Mouse (Mus musculus) thymus, postnatal 10 days (tissue): Measurements from ENCODE around the gene Gm609.
"Not testable (repeated sequence)": the region's sequence is repeated elsewhere in the genome, so short reads cannot be mapped to it uniquely, and the experiment has no call there.

Experiments
- DNase-seq, 2 experiments: peaks; one replicate each; pipeline ENCODE4 v3.0.0; 2021; ENCODE audit warnings: low spot score in 2 of 2

The Gm609 gene

GRCm38 (mm10) chr16:45492927-45493326 is at the start of gene Gm609:
TSS of gene Gm609 (minus strand) at chr16:45492969.
- DNase-seq: no peak

DNA sequence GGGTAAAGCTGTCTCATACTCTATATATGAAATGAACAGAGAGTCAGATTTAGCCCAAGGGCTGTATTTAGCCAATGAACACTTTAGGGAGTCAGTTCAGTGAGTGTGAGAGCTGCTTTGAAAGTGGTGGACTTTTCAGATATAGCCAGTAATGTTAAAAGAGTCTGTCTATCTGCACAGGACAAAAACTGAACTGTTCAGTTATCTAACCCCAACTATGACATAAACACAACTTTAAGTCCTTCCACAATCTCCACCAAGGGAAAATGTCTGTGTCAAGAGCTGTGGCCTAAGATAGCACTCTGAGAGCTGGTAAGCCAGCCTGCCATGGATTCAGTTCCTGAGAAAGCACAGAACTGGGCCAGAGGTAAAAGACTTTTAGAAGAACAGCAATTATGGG is 49.3 kb upstream of the Gm609 start:
- no peak for DNase-seq

DNA sequence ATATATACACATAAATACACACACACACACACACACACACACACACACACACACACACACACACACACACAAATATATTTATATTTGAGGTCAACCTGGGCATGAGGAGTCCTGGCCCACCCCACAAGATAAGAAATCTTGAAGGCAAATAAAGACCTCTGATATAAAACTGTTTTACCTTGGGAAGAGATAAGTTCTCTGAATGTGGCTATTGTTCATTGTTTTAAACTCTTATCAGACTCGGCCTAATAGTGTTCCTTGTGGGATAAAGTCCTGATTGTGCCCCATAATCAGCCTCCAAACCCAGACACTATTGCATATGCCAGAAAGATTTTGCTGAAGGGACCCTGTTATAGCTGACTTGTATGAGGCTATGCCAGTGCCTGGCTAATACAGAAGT is 45.6 kb upstream of the Gm609 start:
- not testable (repeated sequence) for DNase-seq

DNA sequence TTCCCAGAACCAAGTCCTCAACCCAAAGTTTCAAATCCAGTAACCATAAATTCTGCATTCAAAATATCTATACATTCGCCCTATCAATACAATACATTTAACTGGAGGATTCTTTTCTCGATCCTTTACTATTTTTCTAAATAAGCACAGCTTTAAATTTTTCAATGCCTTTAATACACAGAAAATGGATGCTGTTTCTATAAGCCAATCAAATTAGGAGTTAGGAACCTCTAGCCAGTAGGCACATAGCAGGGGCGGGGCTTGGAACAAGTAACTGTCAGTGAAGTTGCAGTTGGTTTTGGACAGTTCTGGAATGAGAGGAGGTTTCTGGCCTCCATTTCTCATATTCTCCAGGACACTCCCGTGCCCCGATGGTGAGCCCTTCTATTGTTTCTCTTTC is 42.2 kb upstream of the Gm609 start, which contains the start of gene Slc9c1:
Slc9c1 (plus strand) TSS at position 301 of the 400 bp plus-strand sequence.
- DNase-seq: no peak

DNA sequence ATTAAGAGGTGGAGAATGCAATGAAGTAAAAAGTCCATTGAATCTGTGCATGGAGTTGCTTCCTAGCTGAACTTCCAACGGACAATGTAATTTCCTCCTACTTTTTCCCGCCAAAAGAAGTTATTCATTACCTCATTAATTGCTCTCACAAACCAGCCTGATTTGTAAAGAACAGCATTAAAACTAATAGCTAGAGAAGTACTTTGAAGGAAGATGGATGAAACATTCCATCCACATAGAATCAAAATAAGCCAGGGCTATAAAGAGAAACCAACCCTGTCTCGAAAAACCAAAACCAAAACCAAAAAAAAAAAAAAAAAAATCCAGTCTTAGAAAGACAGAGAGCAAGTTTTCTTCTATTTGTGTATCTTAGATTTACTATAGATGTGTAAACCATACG is 39.2 kb upstream of the Gm609 start, which contains the start of gene Gm17783:
Gm17783 (minus strand) TSS at position 101 of the 400 bp plus-strand sequence.
- DNase-seq: no peak

- no peak for DNase-seq
Observed at GRCm38 (mm10) chr16:45525551-45525950, 32.8 kb upstream of the Gm609 start.

DNA sequence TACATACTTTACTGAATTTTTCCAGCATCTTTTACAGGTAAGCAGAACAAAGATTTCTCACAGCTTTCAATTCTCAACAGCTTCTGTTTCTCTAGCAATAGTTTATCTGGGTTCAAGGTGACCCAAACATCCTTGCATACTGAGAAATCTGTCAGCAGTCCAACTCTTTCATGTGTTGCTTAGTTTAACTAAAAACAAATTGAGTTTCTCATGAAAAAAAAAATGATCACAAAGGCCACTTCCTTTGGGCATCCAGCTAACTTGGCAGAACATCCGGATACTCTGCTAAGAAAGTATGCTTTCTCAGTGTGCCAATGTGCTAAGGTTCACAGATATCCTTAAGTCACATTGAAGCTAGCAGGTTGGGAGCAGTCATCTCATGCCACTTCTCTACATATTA is 2.6 kb upstream of the Gm609 start:
- DNase-seq: no peak

DNA sequence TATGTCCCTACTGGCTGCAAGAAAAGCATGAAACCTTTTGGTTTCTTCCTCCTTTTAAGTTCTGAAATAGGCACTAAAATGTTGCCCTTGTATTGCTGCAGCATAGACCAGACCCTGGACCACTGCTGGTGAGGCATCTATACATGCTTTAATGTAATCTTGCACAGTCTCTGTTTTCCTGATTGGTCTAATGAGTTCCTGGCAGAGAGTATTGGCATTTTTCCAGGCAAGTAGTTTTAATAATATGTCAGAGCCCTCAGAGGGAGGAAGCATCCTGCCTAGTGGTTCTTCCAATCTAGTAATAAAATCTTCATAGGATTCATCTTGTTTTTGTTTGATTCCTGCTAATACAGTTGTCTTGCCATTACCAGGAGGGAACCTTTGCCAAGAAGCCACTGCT is 15.8 kb downstream of the Gm609 start:
- DNase-seq: no peak

DNA sequence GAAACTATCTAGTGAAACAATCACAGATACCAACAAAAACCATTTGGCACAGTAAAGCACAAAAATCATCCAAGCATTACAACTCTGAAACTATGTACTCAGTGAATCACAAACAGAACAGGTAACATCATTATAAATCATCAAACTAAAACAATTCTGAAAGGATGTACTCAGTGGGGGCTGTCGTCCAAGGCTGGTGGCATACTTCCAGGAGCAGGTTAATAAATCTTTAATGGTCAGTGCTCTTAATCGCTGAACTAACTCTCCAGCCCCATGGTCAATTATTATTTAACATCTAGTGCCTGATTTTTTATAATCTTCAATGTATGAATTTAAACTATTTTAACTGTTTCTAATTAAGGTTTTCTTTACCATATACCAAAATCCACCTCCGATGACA is 20.9 kb downstream of the Gm609 start:
- DNase-seq: not testable (repeated sequence)

- no peak for DNase-seq
Observed at GRCm38 (mm10) chr16:45454762-45455161, 38.0 kb downstream of the Gm609 start.

DNA sequence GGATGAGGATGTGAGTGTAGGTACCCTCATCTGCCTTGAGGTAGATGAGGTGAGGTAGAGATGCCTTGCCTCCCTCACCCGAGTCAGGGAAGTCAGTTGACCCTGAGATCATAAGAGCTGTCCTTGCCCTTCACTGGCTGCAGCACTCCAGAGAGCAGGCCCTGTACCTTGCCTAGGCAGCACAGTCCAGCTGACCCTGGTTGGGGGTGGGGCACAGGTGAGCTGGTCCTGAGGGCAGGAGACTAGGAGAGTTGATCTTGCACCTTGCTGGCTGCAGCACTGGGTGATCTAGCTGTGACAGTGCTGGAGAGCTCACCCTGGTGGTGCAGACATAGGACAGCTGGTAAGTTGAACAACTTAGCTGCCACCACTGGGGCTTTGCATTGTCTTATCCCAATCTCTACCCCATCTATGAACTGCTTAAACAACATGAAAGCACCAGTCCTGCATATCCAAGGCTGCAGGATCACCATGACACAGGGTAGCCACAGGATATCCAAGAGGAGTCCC is 55.5 kb downstream of the Gm609 start:
- no peak for DNase-seq

DNA sequence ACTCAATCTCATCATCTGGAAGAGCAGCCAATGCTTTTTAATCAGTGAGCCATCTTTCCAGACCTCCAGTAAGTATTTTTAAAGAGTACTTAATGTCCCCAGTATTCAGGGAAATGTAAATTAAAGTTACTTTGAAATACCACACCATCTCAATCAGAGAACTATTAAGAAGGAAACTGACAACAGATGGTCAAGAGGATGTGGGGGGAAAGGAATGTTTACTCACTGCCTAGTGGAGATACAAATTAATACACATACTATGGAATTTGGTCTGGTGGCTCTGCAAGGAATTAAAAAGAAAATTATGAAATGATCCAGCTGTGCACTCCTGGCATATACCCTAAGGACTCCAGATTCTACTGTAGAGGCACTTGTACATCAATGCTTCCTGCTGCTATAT is 57.2 kb downstream of the Gm609 start:
- DNase-seq: no peak

DNA sequence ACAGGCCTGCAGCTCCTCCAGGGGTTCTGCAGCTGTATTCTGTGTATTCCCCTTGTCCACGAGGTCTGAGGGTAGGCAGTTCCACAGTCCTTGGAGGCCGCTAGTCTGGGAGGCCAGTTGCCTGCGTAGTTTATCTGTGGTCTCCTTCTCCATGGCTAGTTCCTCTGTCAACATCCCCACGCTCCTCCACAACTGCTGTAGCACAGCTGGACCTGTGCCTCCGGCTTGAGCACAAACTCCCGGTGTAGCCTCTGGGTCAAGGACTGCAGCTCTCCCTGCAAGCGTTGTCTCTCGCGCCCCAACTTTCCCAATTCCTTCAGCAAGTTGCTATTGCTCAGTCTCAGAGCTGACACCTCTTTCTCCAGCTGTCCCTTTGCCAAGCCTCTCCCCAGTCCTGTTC is 65.1 kb downstream of the Gm609 start:
- DNase-seq: no peak

GRCm38 (mm10) chr16:45413497-45413896 is 79.3 kb downstream of the Gm609 start:
- DNase-seq: peak in 1 of 2 experiments; percentile 22

GRCm38 (mm10) chr16:45409064-45409446 is 83.7 kb downstream of the Gm609 start:
- DNase-seq: not testable (repeated sequence)

DNA sequence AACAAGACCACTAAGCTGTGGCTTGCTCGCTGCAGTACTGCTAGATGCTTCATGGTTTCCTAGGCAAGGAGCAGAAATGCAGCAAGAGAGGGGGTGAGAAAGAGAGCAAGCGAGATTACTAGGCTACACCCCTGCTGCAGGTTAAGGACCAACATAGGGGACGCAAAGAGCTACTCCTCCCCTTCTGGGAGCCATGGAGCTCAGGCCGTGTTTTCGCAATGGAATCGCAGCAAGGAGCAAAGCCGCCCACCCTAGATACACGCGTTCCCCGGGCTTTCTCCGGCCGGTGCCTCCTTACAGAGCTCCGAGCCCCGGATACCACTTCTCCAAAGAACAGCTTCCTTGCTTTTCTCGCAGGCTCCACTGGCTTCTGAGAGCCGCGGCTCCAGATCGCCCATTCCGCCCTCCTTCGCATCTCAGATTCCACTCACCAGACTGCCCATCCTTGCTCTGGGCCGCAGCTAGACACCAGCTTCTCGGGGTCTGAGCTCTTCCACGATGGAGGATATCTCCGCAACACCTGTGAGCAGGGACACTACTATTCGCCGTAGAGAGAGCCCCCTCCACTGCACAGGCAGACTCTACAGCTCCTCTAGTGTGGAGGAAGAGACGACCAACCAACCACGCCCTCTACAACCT is 84.2 kb downstream of the Gm609 start, which contains the start of gene Cd200:
Cd200 (minus strand) TSS at position 629 of the 639 bp plus-strand sequence.
- DNase-seq: peak; percentile 50 to 55

DNA sequence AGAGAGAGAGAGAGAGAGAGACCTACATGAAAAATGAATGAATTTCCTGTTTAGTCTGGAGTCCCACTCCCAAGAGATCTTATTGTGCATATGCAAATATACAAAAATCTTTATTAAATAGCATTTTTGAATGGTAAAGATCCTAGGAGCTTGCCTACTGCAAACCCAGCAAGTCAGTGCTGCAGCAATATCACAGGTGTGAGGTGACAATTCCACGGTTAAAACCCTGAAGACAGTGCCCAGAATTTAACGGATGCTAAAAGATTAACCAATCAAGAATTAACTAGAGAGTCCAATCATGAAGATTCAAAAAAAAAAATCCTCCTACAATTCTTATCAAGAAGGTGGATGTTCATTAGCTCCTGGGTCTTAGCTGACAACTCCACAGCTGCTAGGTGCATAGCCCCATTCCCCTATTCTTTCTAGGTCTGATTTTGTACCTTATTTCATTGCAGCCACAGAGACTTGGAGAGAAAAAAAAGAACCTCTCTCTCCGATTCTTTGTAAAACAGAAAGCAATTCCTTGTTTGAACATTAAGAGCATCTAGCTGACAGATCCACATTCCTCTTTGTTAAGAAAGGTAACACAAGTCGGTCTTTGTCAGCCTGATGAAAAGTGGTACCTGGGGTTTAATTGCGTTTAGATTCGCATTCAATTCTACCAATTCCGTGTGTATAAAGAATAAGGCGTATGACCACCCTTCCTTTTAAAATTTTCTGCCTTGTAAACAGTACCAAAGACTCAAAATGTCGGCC is 84.9 kb downstream of the Gm609 start:
- DNase-seq: no peak

GRCm38 (mm10) chr16:45407091-45407490 is 85.7 kb downstream of the Gm609 start:
- DNase-seq: no peak

DNA sequence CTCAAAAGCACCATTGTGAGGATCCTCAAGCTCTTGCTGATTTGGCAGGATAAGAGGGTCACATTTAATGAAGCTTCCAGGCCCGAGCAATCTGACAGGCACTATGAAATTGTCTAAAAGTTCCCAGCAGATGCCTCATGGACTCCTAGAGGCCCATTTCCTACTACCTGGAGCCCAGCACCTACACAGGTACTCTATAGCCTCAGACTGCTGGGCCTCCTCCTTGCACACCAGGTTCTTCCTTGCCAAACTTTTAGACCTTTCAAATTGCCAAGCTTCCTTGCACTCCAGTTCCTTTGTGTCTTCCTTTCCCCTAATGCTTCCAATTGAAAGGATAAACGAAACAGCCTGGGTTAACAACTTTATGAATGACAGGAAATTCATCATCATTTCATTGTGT is 89.8 kb downstream of the Gm609 start:
- DNase-seq: no peak

DNA sequence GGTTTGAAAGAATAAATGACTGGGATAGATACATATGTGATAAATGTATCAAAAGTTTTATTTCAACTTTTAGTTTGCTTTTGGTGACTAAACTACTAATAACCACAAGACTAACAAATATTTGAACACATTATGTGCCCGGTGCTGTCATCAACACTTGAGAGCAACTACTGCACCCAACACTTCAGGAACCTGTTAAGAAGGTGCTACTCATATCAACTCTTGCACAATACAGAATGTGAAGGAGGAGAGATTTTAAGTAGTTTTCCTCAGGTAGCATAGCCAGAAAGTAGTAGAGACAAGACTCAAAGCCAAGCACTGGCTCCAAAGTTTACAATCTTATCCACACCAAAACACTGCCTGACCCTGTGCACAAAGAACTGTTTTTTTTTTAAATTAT is 90.7 kb downstream of the Gm609 start:
- no peak for DNase-seq

GRCm38 (mm10) chr16:45399947-45400555 is 92.7 kb downstream of the Gm609 start:
- DNase-seq: no peak

DNA sequence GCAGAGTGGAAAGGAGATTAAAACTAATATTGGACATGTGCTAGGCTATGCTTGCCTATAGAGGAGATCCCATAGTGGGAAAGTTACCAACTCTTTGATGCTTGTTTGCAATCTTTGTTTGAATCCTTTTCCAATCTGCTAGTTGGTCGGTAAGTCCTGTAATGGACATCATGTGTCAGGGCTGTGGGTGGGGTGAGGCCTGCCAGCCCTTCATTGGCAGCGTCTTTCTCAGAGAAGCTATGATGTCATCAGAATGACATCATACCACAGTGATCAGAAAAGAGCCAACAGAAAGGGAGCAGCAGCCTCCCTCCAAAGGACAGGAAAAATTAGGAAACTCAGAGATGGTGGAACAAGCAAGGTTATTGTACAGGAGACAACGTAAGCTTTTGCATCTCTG is 93.4 kb downstream of the Gm609 start:
- DNase-seq: no peak

DNA sequence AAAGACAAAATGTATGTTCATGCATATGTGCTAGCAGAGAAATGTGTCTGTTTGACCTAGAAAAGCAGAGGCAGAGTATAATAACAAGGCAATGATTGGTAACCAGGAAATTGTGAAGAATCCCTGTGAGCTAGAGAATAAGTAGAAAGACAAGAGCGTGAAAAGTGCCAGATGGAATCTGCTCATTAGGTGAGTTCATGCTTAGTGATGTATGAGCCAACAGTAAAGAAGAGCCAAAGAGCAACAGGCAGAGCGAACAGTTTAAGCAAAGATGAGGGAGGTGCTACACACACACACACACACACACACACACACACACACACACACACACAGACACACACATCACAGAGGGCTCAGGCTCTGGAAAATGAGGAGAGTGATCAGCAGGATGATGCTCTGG is 95.3 kb downstream of the Gm609 start:
- DNase-seq: no peak
